23 mouse cellular contexts compared by ENCODE assay signal in genomic region chr6:77215322-77215721, GRCm38 (mm10). TPM values are rescaled to one million over a fixed set of nuclear protein-coding genes. Genes with fewer than 3 reads are reported as not detected.
DNase-seq lines count a peak whose midpoint lies in the region; ATAC-seq and TF ChIP-seq lines count a peak whose summit lies in the region.
"Had no signal": no experiment of that assay in that cellular context is flagged by ENCODE, and none has a peak within 500 bp of the region (broad histone marks: within the 10 kb centered on the region; RNA-seq: fewer than 3 reads in every experiment).

No protein-coding gene starts in this region.

- no peak for DNase-seq in hindbrain, embryonic 10.5 days (ENCODE audit: low spot score)
- DNase-seq in hindbrain, postnatal 0 days (ENCODE audit: low spot score) = no peak
- DNase-seq in hindbrain, embryonic 11.5 days (ENCODE audit: low spot score) = no peak
- DNase-seq in hindbrain, embryonic 14.5 days (ENCODE audit: low spot score) = no peak
- no peak for DNase-seq in frontal cortex, postnatal 10 days (ENCODE audit: low spot score in 2 of 2)
- no peak for DNase-seq in frontal cortex, postnatal 14 days (ENCODE audit: low spot score in 2 of 2)
- DNase-seq: adrenal gland, postnatal 10 days; cerebellum, adult 11 months; cerebellum, adult 9-10 months; cerebellum, postnatal 25 days; forebrain, postnatal 0 days; gastrocnemius, postnatal 36 days; heart, adult 18-20 months; heart, postnatal 14 days had no signal

- no peak overlapping the region for H3K4me3 ChIP-seq in hindbrain, embryonic 10.5 days
- no peak overlapping the region for H3K4me3 ChIP-seq in hindbrain, postnatal 0 days (ENCODE audit: low read length)
- H3K4me3 ChIP-seq in hindbrain, embryonic 11.5 days (ENCODE audit: low read depth, low read length) = no peak overlapping the region
- no peak overlapping the region for H3K4me3 ChIP-seq in hindbrain, embryonic 14.5 days (replicated peaks; ENCODE audit: low read length)
- H3K4me3 ChIP-seq in neural tube, embryonic 13.5 days = no peak overlapping the region
- H3K4me3 ChIP-seq: embryonic facial prominence, embryonic 12.5 days; heart, embryonic 10.5 days; heart, embryonic 15.5 days had no signal

- H3K4me1 ChIP-seq in hindbrain, embryonic 10.5 days (replicated peaks) = peaks cover 9% of the 10 kb centered on the region
- 0 out of 2 replicates have a peak, but pooled peaks cover 3% of the 10 kb centered on the region for H3K4me1 ChIP-seq in hindbrain, postnatal 0 days (ENCODE audit: insufficient read depth, low read length)
- H3K4me1 ChIP-seq in hindbrain, embryonic 11.5 days (replicated peaks; ENCODE audit: control insufficient read depth, insufficient read depth, low read length) = no peaks in the 10 kb centered on the region
- peaks cover 11% of the 10 kb centered on the region for H3K4me1 ChIP-seq in hindbrain, embryonic 14.5 days (replicated peaks; ENCODE audit: control insufficient read depth, insufficient read depth, low read length)
- peaks cover 26% of the 10 kb centered on the region for H3K4me1 ChIP-seq in neural tube, embryonic 13.5 days (replicated peaks)
- H3K4me1 ChIP-seq: embryonic facial prominence, embryonic 12.5 days; heart, embryonic 10.5 days; heart, embryonic 15.5 days had no signal

- WGBS in hindbrain, embryonic 10.5 days = 46% methylated on average over 4 of the region's 4 CpGs
- 25% methylated on average over 4 of the region's 4 CpGs for WGBS in hindbrain, postnatal 0 days
- 48% methylated on average over 4 of the region's 4 CpGs for WGBS in hindbrain, embryonic 11.5 days
- 35% methylated on average over 4 of the region's 4 CpGs for WGBS in hindbrain, embryonic 14.5 days
- WGBS in neural tube, embryonic 13.5 days = 26% methylated on average over 4 of the region's 4 CpGs

- TF ChIP-seq CTCF in hindbrain, postnatal 0 days (IDR thresholded peaks at IDR 0.05; ENCODE audit: low read depth) = no peak

- H3K9ac ChIP-seq in hindbrain, postnatal 0 days (replicated peaks; ENCODE audit: low read length) = no peak overlapping the region
- H3K9ac ChIP-seq in hindbrain, embryonic 11.5 days (ENCODE audit: low read depth, low read length) = no peak overlapping the region
- H3K9ac ChIP-seq in hindbrain, embryonic 14.5 days = no peak overlapping the region
- H3K9ac ChIP-seq in neural tube, embryonic 13.5 days = no peak overlapping the region
- H3K9ac ChIP-seq: embryonic facial prominence, embryonic 12.5 days; forebrain, postnatal 0 days; heart, embryonic 15.5 days had no signal

- H3K9me3 ChIP-seq in hindbrain, embryonic 10.5 days = no peaks in the 10 kb centered on the region
- no peaks in the 10 kb centered on the region for H3K9me3 ChIP-seq in hindbrain, postnatal 0 days (ENCODE audit: low read length)
- no peaks in the 10 kb centered on the region for H3K9me3 ChIP-seq in hindbrain, embryonic 11.5 days (ENCODE audit: control insufficient read depth, low read length)
- no peaks in the 10 kb centered on the region for H3K9me3 ChIP-seq in hindbrain, embryonic 14.5 days (ENCODE audit: control insufficient read depth, low read length)
- no peaks in the 10 kb centered on the region for H3K9me3 ChIP-seq in neural tube, embryonic 13.5 days
- H3K9me3 ChIP-seq: embryonic facial prominence, embryonic 12.5 days; heart, embryonic 10.5 days; heart, embryonic 15.5 days had no signal

- H3K27ac ChIP-seq in hindbrain, embryonic 10.5 days = peak overlapping the region; percentile 12; the same call in 1 of the 2 replicates
- H3K27ac ChIP-seq in hindbrain, postnatal 0 days = no peak overlapping the region
- H3K27ac ChIP-seq in hindbrain, embryonic 11.5 days (ENCODE audit: low read depth, low read length) = no peak overlapping the region
- H3K27ac ChIP-seq in hindbrain, embryonic 14.5 days = no peak overlapping the region
- H3K27ac ChIP-seq in neural tube, embryonic 13.5 days (replicated peaks) = no peak overlapping the region
- H3K27ac ChIP-seq: embryonic facial prominence, embryonic 12.5 days; heart, embryonic 10.5 days; heart, embryonic 15.5 days had no signal

- H3K4me2 ChIP-seq in hindbrain, postnatal 0 days (ENCODE audit: low read depth, low read length) = no peak overlapping the region
- no peak overlapping the region for H3K4me2 ChIP-seq in hindbrain, embryonic 11.5 days (replicated peaks; ENCODE audit: low read depth, low read length)
- no peak overlapping the region for H3K4me2 ChIP-seq in hindbrain, embryonic 14.5 days (replicated peaks)
- no peak overlapping the region for H3K4me2 ChIP-seq in neural tube, embryonic 13.5 days
- H3K4me2 ChIP-seq: embryonic facial prominence, embryonic 12.5 days; heart, embryonic 15.5 days had no signal

- H3K27me3 ChIP-seq in hindbrain, embryonic 10.5 days (ENCODE audit: insufficient read depth, poor library complexity, severe bottlenecking) = no peaks in the 10 kb centered on the region
- no peaks in the 10 kb centered on the region for H3K27me3 ChIP-seq in hindbrain, postnatal 0 days (ENCODE audit: insufficient read depth, low read length)
- H3K27me3 ChIP-seq in hindbrain, embryonic 11.5 days (ENCODE audit: control insufficient read depth, insufficient read depth, low read length) = no peaks in the 10 kb centered on the region
- H3K27me3 ChIP-seq in hindbrain, embryonic 14.5 days (ENCODE audit: control insufficient read depth, insufficient read depth, low read length) = no peaks in the 10 kb centered on the region
- no peaks in the 10 kb centered on the region for H3K27me3 ChIP-seq in neural tube, embryonic 13.5 days
- H3K27me3 ChIP-seq: embryonic facial prominence, embryonic 12.5 days; heart, embryonic 15.5 days had no signal

- no peak for ATAC-seq in hindbrain, postnatal 0 days
- ATAC-seq in hindbrain, embryonic 11.5 days (ENCODE audit: low FRiP score) = peak; percentile 40; the same call in 1 of the 2 replicates
- ATAC-seq in hindbrain, embryonic 14.5 days (ENCODE audit: low FRiP score) = peak; percentile 14; the same call in 1 of the 2 replicates
- ATAC-seq in neural tube, embryonic 13.5 days (ENCODE audit: low read depth) = peak; percentile 55
- no peak for ATAC-seq in granulocyte monocyte progenitor cell, adult 5-6 weeks (replicated peaks; ENCODE audit: poor library complexity, severe bottlenecking)
- ATAC-seq: forebrain, postnatal 0 days had no signal

- H3K36me3 ChIP-seq in hindbrain, embryonic 10.5 days = no peaks in the 10 kb centered on the region
- H3K36me3 ChIP-seq in hindbrain, postnatal 0 days (ENCODE audit: insufficient read depth, low read length) = no peaks in the 10 kb centered on the region
- H3K36me3 ChIP-seq in hindbrain, embryonic 11.5 days (ENCODE audit: control insufficient read depth, insufficient read depth, low read length) = no peaks in the 10 kb centered on the region
- H3K36me3 ChIP-seq in hindbrain, embryonic 14.5 days (replicated peaks; ENCODE audit: control insufficient read depth, insufficient read depth) = no peaks in the 10 kb centered on the region
- H3K36me3 ChIP-seq in neural tube, embryonic 13.5 days = no peaks in the 10 kb centered on the region
- H3K36me3 ChIP-seq: embryonic facial prominence, embryonic 12.5 days; heart, embryonic 10.5 days; heart, embryonic 15.5 days had no signal

RNA-seq across cellular contexts. Expression of gene Lrrtm1, which starts 27.2 kb away (rescaled TPM):
- 8.9 and 11.6 TPM in 2 replicates for polyA plus RNA-seq in hindbrain, embryonic 10.5 days (2016; fragmentation: Nextera tagmentation; extraction: Ambion mirVana)
- 69.7 and 70.0 TPM in 2 replicates for total RNA-seq in hindbrain, postnatal 0 days (2014; rRNA removed)
- polyA plus RNA-seq in hindbrain, postnatal 0 days (2015; fragmentation: Nextera tagmentation; extraction: Ambion mirVana) = 57.5 and 60.9 TPM in 2 replicates
- polyA plus RNA-seq in hindbrain, embryonic 11.5 days (2014; fragmentation: Nextera tagmentation; extraction: Ambion mirVana) = 8.6 and 9.9 TPM in 2 replicates
- polyA plus RNA-seq in hindbrain, embryonic 14.5 days (2014; fragmentation: Nextera tagmentation; extraction: Ambion mirVana) = 41.6 and 47.2 TPM in 2 replicates
- 42.2 and 44.4 TPM in 2 replicates for polyA plus RNA-seq in neural tube, embryonic 13.5 days (2015; fragmentation: Nextera tagmentation; extraction: Ambion mirVana)
- not detected in 2 replicates for total RNA-seq in granulocyte monocyte progenitor cell, adult 5-6 weeks (2014; fragmentation: Nextera tagmentation)
- total RNA-seq in granulocyte monocyte progenitor cell, adult 5-6 weeks (2017) = not detected in 2 replicates
- total RNA-seq: gastrocnemius, adult 8-10 months; gastrocnemius, postnatal 36 days; heart, adult 18-20 months; hematopoietic stem cell, adult 5-6 weeks; MEL had no signal
- polyA plus RNA-seq: C2C12 had no signal

Comparison
In these comparisons a context has a peak if more than half of its experiments do, and no peak if none do; other contexts are left out.
1. ATAC-seq: peak in hindbrain, embryonic 11.5 days (single experiment), hindbrain, embryonic 14.5 days (single experiment) and neural tube, embryonic 13.5 days (single experiment); none in hindbrain, postnatal 0 days (single experiment) and granulocyte monocyte progenitor cell, adult 5-6 weeks (single experiment).